Comparison of ENCODE assay signal across 18 mouse cellular contexts in the genomic region with DNA sequence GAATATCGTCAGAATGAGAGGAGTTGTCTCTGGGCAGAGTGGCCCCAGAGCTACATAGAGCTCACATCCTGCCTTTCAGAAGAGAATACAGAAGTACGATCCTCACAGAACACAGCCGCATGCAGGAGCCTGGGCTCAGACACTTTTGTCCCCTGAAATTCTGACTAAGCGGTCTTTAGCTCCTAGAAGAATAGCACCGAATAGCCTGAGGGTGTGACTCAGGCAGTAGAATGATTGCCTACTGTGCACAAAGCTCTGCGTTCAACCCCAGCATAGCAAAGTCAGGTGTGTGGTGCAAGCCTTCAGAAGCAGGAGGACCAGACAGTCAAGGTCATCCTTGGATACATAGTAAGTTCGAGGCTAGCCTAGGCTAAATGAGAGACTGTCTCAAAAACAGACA.
"Had no signal": no experiment of that assay in that cellular context is flagged by ENCODE, and none has a peak within 500 bp of the region (broad histone marks: within the 10 kb centered on the region; RNA-seq: fewer than 3 reads in every experiment).

No protein-coding gene starts in this region.

- H3K27ac ChIP-seq: midbrain, embryonic 12.5 days; neural tube, embryonic 13.5 days; neural tube, embryonic 15.5 days had no signal

- H3K4me3 ChIP-seq: midbrain, embryonic 12.5 days; myocyte; neural tube, embryonic 13.5 days; neural tube, embryonic 15.5 days had no signal

- H3K9ac ChIP-seq: lung, embryonic 14.5 days; midbrain, embryonic 12.5 days; neural tube, embryonic 13.5 days; neural tube, embryonic 15.5 days had no signal

- H3K4me2 ChIP-seq: lung, embryonic 14.5 days; midbrain, embryonic 12.5 days; neural tube, embryonic 13.5 days; neural tube, embryonic 15.5 days had no signal

- ATAC-seq: midbrain, embryonic 16.5 days had no signal

- H3K27me3 ChIP-seq: midbrain, embryonic 12.5 days; neural tube, embryonic 13.5 days; neural tube, embryonic 15.5 days had no signal

- H3K4me1 ChIP-seq: midbrain, embryonic 12.5 days had no signal

- H3K9me3 ChIP-seq: neural tube, embryonic 13.5 days; neural tube, embryonic 15.5 days had no signal

- H3K36me3 ChIP-seq: midbrain, embryonic 12.5 days; neural tube, embryonic 13.5 days; neural tube, embryonic 15.5 days had no signal

- DNase-seq: lung, adult 18-20 months; lung, embryonic 14.5 days; lung, postnatal 10 days; lung, postnatal 4 days; midbrain, embryonic 14.5 days; retina, postnatal 1 day; right cerebral cortex, adult 18-20 months; right cerebral cortex, postnatal 25 days; right cerebral cortex, postnatal 4 days; spleen, adult 18-20 months; thymus, adult 18-20 months; thymus, postnatal 25 days; thymus, postnatal 4 days had no signal
